Mouse (Mus musculus): ENCODE results near the gene Rai1. TPM values are rescaled to one million over a fixed set of nuclear protein-coding genes. Genes with fewer than 3 reads are reported as not detected.

Gene Rai1
- polyA plus RNA-seq, 1 experiment from 2014 or later: 31.0 TPM

DNA sequence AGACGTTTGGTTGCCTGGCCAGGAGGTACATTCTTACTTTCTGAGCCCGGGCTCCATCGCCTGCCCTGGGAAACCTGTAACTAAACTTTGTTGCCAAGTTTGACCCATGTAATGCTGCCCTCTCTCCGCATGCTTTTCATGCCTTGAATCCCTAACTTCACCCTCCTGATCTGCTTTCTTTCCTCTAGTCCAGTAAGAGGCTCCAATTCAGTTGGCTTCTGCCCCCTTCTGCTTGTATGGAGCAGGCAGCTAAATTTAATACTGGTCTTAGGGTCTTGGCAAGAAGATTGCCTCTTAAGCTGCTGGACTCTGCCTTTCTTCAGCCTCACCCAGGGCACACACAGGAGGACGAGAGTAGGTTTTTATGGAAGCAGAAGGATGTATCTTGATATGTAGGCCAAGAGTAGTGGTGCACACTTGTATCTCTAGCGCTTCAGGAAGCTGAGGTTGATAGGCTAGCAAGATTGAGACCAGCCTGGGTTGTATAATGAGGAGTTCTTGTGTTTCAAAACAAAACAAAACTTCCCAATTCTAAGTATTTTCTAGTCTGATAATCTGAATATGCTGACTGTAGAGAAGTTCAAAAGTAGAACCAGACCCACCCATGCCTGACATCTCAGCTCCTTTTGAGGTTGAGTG, 10.9 kb downstream of the Rai1 start:
- 36% methylated on average over 6 of the region's 6 CpGs for WGBS
- Histone ChIP-seq H3K36me3 (no peaks in the 10 kb centered on the region), H3K4me3 (peak overlapping the region; percentile 58), H3K4me1 (replicated peaks) (peaks cover 72% of the 10 kb centered on the region), H3K27me3 (ENCODE audit: insufficient read depth, poor library complexity, severe bottlenecking) (no peaks in the 10 kb centered on the region), H3K9me3 (no peaks in the 10 kb centered on the region), H3K27ac (peak overlapping the region; percentile 93)
- no peak for DNase-seq (ENCODE audit: low spot score)

DNA sequence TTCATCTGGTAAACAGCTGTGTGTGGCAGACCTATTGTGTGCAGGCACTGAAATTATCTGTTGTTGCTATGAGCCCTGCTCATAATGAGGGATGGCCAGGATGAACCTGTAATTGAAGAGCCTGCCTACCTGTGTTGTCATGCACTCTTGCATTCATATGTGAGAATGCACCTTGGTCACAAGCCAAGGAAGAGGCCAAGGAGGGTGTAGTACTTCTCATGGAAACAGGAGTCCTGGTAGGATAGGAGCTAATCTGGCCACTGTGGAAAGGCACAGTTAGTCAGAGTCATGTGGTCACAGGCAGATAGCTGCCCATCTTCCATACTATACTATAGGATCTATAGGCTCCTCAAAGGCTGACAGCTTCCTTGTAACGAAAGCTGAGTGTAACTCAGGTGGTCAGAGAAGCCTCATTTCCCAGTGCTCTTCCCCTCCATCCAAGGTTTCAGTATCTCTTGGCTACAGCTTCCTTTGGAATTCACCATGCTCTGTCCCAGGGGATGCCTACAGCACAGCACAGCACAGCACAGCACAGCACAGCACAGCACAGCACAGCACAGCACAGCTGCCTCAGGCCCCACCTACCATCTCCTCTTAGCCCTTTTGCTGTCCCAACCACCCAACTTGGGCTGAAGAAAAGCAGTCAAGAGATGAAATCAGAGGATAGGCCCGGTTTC, 15.9 kb downstream of the Rai1 start:
- 92% methylated on average over 2 of the region's 2 CpGs for WGBS
- no peaks in the 10 kb centered on the region for H3K9me3 ChIP-seq
- no peak overlapping the region for H3K4me3 ChIP-seq
- DNase-seq (ENCODE audit: low spot score): no peak
- no peaks in the 10 kb centered on the region for H3K36me3 ChIP-seq
- peaks cover 29% of the 10 kb centered on the region for H3K4me1 ChIP-seq (replicated peaks)
- no peak overlapping the region for H3K27ac ChIP-seq
- H3K27me3 ChIP-seq (ENCODE audit: insufficient read depth, poor library complexity, severe bottlenecking): no peaks in the 10 kb centered on the region

DNA sequence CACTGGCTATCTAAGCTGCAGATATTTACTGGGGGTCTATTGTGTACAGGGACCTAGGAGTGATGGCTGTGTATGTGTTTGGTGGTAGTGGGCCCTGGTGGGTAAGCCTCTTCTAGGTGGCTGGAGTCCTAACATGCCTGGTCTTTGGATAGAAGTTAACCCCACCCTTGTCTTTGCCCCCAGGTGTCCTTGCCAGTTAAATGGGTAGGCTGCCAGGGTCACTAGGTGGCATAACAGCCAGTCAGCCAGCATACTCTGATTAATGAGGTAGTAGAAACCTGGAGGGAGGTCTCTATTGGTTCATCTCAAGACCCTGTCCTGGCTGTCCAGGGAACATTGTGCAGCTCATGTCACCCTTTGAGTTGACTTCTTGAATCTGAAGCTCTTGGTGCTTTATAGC, 17.8 kb downstream of the Rai1 start:
- DNase-seq (ENCODE audit: low spot score): no peak
- H3K27ac ChIP-seq: no peak overlapping the region
- no peak overlapping the region for H3K4me3 ChIP-seq
- H3K27me3 ChIP-seq (ENCODE audit: insufficient read depth, poor library complexity, severe bottlenecking): no peaks in the 10 kb centered on the region
- peaks cover 42% of the 10 kb centered on the region for H3K4me1 ChIP-seq (replicated peaks)
- H3K9me3 ChIP-seq: no peaks in the 10 kb centered on the region
- no peaks in the 10 kb centered on the region for H3K36me3 ChIP-seq

DNA sequence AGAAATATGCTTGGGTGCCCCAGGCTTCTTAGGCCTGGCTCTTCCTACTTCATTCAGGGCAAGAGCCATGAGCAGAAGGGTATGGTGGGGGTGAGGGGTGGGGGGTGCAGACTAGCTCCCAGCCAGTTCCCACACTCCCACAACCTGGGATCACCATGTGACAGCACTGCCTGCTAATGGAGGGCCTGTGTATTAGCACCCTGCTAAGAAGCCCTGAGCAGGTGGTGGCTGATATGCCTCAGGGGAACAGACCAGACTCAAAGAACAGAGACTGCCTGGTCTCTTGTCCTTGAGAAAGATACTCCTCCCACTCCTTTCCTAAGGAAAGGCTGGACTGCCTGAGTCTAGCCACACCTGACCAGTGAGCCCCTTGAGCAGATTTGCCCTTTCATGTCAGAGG, 22.2 kb downstream of the Rai1 start:
- no peak for DNase-seq (ENCODE audit: low spot score)
- no peaks in the 10 kb centered on the region for H3K27me3 ChIP-seq (ENCODE audit: insufficient read depth, poor library complexity, severe bottlenecking)
- peaks cover 47% of the 10 kb centered on the region for H3K4me1 ChIP-seq (replicated peaks)
- no peak overlapping the region for H3K4me3 ChIP-seq
- no peaks in the 10 kb centered on the region for H3K9me3 ChIP-seq
- peak overlapping the region; percentile 64; the same call in 1 of the 2 replicates for H3K27ac ChIP-seq
- no peaks in the 10 kb centered on the region; the same call in 1 of the 2 replicates for H3K36me3 ChIP-seq

DNA sequence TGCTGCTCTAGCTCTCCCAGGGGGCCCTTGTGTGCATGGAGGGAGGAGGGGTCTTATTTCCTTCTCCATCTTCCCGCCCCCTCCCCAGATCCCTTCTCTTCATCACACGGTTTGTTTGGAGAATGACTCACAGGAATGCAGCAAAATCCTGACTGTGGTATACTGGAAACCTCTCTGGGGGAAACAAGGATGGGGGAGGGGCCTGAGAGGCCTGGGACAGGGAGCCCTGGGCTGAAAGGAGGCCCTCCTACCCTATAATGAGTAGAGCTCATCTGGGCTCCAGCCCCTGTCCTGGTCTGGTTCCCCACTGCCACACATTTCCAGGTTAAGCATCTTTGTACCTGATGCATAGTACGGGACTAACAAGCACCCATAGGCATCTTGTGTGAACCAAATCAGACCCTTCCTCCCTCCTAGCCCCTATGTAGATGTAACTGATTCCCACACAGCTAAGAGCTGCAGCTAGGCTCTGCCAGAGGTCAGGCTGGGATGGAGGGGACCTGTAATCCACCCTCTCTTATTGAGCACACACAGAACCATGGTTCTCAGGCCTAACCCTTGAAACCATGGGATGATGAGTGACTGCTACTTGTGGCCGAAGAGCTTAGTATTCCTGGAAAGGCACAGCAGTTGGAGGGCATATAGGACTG, 23.2 kb downstream of the Rai1 start:
- H3K36me3 ChIP-seq: no peaks in the 10 kb centered on the region; the same call in 1 of the 2 replicates
- peaks cover 51% of the 10 kb centered on the region for H3K4me1 ChIP-seq (replicated peaks)
- H3K27me3 ChIP-seq (ENCODE audit: insufficient read depth, poor library complexity, severe bottlenecking): no peaks in the 10 kb centered on the region
- no peak for DNase-seq (ENCODE audit: low spot score)
- peak overlapping the region; percentile 18 for H3K4me3 ChIP-seq
- H3K9me3 ChIP-seq: no peaks in the 10 kb centered on the region
- H3K27ac ChIP-seq: peak overlapping the region; percentile 64
- 38% methylated on average over 4 of the region's 4 CpGs for WGBS

DNA sequence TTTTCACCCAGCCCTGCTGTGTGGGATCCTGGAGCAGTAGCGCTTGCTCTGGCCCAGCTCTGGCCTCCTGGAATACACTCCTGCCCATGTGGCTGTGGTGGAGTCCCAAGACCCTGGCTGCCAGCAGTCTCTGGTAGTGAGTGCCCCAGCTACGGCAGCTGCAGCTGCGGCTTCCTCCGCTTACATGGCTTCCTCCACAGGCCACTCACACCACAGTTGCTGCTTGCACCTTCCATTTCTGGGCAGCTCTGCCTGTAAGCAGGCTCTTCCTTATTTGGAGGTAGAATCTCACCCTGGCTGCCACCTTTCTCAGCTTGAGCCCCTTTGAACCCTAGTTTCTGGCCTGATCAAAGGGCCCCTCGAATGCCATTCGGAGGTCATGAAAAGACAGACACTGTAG, 25.7 kb downstream of the Rai1 start:
- Histone ChIP-seq H3K9me3 (no peaks in the 10 kb centered on the region), H3K27ac (peak overlapping the region; percentile 1; the same call in 1 of the 2 replicates), H3K36me3 (no peaks in the 10 kb centered on the region; the same call in 1 of the 2 replicates), H3K27me3 (ENCODE audit: insufficient read depth, poor library complexity, severe bottlenecking) (no peaks in the 10 kb centered on the region), H3K4me3 (no peak overlapping the region), H3K4me1 (replicated peaks) (peaks cover 61% of the 10 kb centered on the region)
- 69% methylated on average over 6 of the region's 6 CpGs for WGBS
- no peak for DNase-seq (ENCODE audit: low spot score)

DNA sequence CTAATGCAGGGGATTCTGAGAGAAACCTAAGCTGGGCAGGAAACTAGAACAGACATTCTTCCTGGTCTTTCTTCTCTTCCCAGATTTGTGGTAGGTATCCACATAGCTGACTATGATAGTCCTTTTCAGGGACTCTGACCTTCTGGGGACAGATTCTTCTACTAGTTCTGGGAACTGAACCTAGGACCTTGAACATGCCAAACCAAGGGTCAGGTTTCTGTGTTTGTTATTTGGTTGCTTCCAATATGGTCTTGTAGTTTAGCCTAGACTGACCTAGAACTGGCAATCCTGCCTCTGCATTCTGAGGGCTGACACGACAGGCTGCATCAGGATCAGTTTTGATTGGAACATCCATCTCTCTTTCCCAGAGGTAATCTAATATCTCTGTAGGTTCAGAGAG, 27.2 kb downstream of the Rai1 start:
- no peak overlapping the region for H3K4me3 ChIP-seq
- H3K4me1 ChIP-seq (replicated peaks): peaks cover 48% of the 10 kb centered on the region
- no peak overlapping the region for H3K27ac ChIP-seq
- H3K36me3 ChIP-seq: no peaks in the 10 kb centered on the region; the same call in 1 of the 2 replicates
- 96% methylated on average over 1 of the region's 1 CpGs for WGBS
- DNase-seq (ENCODE audit: low spot score): no peak
- H3K27me3 ChIP-seq (ENCODE audit: insufficient read depth, poor library complexity, severe bottlenecking): no peaks in the 10 kb centered on the region
- H3K9me3 ChIP-seq: no peaks in the 10 kb centered on the region

DNA sequence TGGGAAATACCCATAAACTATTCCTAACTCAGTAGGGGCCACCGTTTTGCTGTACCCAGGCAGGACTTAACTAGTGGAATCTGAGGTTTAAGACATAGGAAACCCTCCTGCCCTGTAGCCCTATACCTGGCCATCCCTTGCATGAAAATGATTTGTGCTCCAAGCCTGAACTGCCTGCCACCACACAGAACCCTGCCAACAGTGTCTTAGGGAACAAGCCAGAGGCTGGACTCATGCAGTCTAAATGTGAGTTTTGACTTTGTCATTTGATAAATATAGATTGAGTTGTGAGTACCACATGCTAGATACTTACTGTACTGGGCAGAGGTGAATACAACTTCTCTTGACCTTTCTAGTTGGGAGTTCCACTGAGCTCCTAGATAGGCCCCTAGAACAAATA, 31.7 kb downstream of the Rai1 start:
- DNase-seq (ENCODE audit: low spot score): no peak
- H3K4me3 ChIP-seq: no peak overlapping the region
- H3K9me3 ChIP-seq: no peaks in the 10 kb centered on the region
- no peak overlapping the region for H3K27ac ChIP-seq
- H3K4me1 ChIP-seq (replicated peaks): peaks cover 54% of the 10 kb centered on the region
- no peaks in the 10 kb centered on the region for H3K27me3 ChIP-seq (ENCODE audit: insufficient read depth, poor library complexity, severe bottlenecking)
- WGBS: 98% methylated on average over 1 of the region's 1 CpGs
- H3K36me3 ChIP-seq: no peaks in the 10 kb centered on the region

DNA sequence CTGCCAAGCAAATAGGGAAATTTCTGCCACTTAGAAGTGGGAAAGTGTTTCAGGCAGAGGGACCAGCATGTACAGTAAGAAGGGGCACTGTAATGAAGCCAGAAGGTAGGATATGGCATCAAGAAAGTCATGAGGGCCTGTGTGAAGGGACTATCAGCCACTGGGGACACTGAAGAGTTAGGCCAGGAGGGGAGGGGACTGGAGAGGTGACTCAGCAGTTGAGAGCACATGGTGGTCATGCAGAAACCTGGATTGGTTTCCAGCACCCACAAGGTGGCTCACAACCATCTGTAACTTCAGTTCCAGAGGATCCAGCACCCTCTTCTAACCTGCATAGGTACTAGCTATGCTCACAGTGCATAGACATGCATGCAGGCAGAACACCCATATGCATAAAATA, 32.4 kb downstream of the Rai1 start:
- no peak overlapping the region for H3K27ac ChIP-seq
- no peak for DNase-seq (ENCODE audit: low spot score)
- no peaks in the 10 kb centered on the region for H3K27me3 ChIP-seq (ENCODE audit: insufficient read depth, poor library complexity, severe bottlenecking)
- H3K4me1 ChIP-seq (replicated peaks): peaks cover 60% of the 10 kb centered on the region
- no peak overlapping the region for H3K4me3 ChIP-seq
- no peaks in the 10 kb centered on the region for H3K9me3 ChIP-seq
- H3K36me3 ChIP-seq: no peaks in the 10 kb centered on the region

DNA sequence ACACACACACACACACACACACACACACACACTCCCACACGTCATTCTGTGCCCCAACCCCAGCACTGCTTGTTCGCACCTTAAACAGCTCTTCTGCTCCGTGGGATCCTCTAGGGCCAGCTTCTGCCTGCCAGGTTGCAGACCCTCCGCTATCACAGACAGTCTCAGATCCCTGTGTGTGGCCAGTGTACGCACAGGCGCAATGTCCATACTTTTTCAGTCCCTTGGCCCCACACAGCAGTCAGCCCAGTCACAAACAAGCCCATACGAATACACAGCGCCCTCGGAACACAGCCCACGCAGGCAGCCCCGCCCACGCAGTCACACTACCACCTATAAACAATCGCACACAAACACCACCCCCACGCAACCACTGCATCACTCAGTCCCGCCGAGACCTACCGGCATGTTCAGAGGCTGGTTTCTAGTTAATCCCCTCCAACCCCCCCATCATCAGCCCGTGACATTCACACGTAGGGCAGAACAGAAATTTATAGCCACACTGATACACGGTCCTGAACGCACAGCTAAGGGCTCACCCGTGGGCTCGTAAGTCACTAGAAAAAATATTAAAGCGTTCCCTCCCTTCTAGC, 34.4 kb downstream of the Rai1 start:
- peak; percentile 45 for DNase-seq (ENCODE audit: low spot score)
- H3K36me3 ChIP-seq: peaks cover 14% of the 10 kb centered on the region
- no peaks in the 10 kb centered on the region for H3K27me3 ChIP-seq (ENCODE audit: insufficient read depth, poor library complexity, severe bottlenecking)
- WGBS: 3% methylated on average over 24 of the region's 24 CpGs
- peak overlapping the region; percentile 81 for H3K4me3 ChIP-seq
- peaks cover 60% of the 10 kb centered on the region for H3K4me1 ChIP-seq (replicated peaks)
- H3K9me3 ChIP-seq: no peaks in the 10 kb centered on the region
- peak overlapping the region; percentile 98 for H3K27ac ChIP-seq

DNA sequence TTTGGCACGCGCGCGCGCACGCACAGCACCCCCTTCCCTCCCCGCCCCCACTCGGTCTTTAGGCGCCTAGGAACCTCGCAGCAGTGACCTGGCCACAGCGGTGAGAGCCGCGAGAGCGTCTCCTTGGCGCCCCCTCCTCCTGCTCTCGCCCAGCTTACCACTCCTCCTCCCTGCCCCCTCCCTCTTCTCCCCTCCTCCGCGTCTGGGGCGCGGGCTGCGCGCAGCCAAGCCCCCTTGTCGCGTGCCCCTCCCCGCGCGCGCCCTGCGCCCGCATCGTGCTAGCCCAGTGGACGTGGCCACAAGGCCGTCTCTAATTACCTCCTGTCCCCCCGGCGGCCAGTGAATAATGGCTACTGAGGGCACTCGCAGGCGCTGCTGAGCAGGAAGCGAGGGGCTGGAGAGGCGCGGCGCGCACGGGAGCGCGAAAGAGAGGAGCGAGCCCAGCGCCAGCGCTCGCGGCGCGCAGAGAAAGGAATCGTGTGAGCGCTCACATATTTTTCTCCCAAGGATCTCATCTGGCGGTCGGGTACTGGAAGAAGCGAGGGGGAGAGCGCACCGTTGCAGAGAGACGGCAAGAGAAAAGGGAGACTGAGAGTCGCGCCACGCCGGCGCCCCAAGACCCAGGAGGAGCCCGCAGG, 35.0 kb downstream of the Rai1 start:
- under 1% methylated on average over 66 of the region's 66 CpGs for WGBS
- H3K27ac ChIP-seq: peak overlapping the region; percentile 98
- DNase-seq (ENCODE audit: low spot score): peak; percentile 92
- no peaks in the 10 kb centered on the region for H3K9me3 ChIP-seq
- H3K4me3 ChIP-seq: peak overlapping the region; percentile 81
- H3K27me3 ChIP-seq (ENCODE audit: insufficient read depth, poor library complexity, severe bottlenecking): no peaks in the 10 kb centered on the region
- H3K36me3 ChIP-seq: peaks cover 20% of the 10 kb centered on the region
- H3K4me1 ChIP-seq (replicated peaks): peaks cover 58% of the 10 kb centered on the region

DNA sequence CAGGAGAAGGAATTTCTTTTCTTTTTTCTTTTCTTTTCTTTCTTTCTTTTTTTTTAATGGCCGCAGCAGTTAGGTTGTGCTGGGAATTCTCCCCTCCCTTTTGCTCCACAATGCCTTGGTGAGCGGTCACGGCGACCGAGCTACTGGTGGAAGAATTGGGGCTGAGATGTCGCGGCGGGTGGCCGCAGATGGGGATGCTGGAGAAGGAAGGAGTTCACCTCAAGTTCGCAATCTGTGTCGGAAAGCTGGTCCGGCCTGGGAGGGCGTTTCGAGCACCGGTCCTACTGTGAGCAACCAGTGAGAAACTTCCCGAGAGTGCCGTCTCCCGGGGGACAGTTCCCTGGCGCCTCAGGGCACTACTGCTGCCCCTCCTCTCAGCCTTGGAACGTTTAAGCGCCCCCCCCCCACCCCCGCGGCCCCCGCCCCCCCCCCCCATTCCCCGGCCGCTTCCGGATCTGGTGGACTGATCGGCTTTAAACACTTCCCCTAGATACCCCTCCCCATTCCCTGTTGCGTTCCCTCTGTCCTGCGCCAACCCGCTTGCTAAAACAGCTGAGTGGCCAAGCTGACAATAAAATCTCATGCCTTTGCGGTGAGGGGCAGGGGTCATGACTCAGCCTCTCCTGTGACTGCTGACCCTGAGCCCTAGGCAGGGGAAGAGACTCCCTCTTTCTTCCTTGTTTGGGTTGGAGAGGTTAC, 35.9 kb downstream of the Rai1 start:
- Histone ChIP-seq H3K9me3 (no peaks in the 10 kb centered on the region), H3K36me3 (peaks cover 29% of the 10 kb centered on the region), H3K27me3 (ENCODE audit: insufficient read depth, poor library complexity, severe bottlenecking) (no peaks in the 10 kb centered on the region), H3K4me3 (peak overlapping the region; percentile 81), H3K27ac (peak overlapping the region; percentile 98), H3K4me1 (replicated peaks) (peaks cover 58% of the 10 kb centered on the region)
- WGBS: under 1% methylated on average over 22 of the region's 32 CpGs
- peak; percentile 67 for DNase-seq (ENCODE audit: low spot score)
